In genomic region chr9:73063621-73064290, GRCm38 (mm10) we compare ENCODE assay signal across 9 mouse cellular contexts. TPM values are rescaled to one million over a fixed set of nuclear protein-coding genes. Genes with fewer than 3 reads are reported as not detected.
DNase-seq lines count a peak whose midpoint lies in the region; ATAC-seq lines count a peak whose summit lies in the region.
"Had no signal": no experiment of that assay in that cellular context is flagged by ENCODE, and none has a peak within 500 bp of the region (broad histone marks: within the 10 kb centered on the region; RNA-seq: fewer than 3 reads in every experiment).

No protein-coding gene starts in this region.

- peak overlapping the region; percentile 37; the same call in 1 of the 2 replicates for H3K4me2 ChIP-seq in hindbrain, embryonic 16.5 days (ENCODE audit: low read length)
- peak overlapping the region; percentile 37 for H3K4me2 ChIP-seq in midbrain, embryonic 13.5 days (replicated peaks)

- no peak for ATAC-seq in hindbrain, embryonic 16.5 days
- no peak for ATAC-seq in midbrain, embryonic 13.5 days
- ATAC-seq in frontal cortex, adult (ENCODE audit: low TSS enrichment): no peak

- H3K9ac ChIP-seq in hindbrain, embryonic 16.5 days (ENCODE audit: low read depth, low read length): peak overlapping the region; percentile 31; the same call in 1 of the 2 replicates
- no peak overlapping the region for H3K9ac ChIP-seq in midbrain, embryonic 13.5 days (replicated peaks)

- H3K9me3 ChIP-seq in hindbrain, embryonic 16.5 days (ENCODE audit: control insufficient read depth, low read length): no peaks in the 10 kb centered on the region
- no peaks in the 10 kb centered on the region for H3K9me3 ChIP-seq in midbrain, embryonic 13.5 days

- peak; percentile 35 to 38 for DNase-seq in cerebellum, postnatal 10 days
- no peak for DNase-seq in cerebellum, postnatal 25 days
- DNase-seq in adrenal gland, postnatal 14 days: peak; percentile 55
- no peak for DNase-seq in T-cell, adult 2 months (ENCODE audit: low spot score)
- DNase-seq in gastrocnemius, adult 8-10 months (ENCODE audit: low spot score in 2 of 2): no peak
- DNase-seq: heart, adult 2 months had no signal

- H3K36me3 ChIP-seq in hindbrain, embryonic 16.5 days (ENCODE audit: control insufficient read depth, insufficient read depth, low read length): no peaks in the 10 kb centered on the region
- no peaks in the 10 kb centered on the region for H3K36me3 ChIP-seq in midbrain, embryonic 13.5 days

- 36% methylated on average over 15 of the region's 15 CpGs for WGBS in hindbrain, embryonic 16.5 days
- WGBS in midbrain, embryonic 13.5 days: 37% methylated on average over 15 of the region's 15 CpGs

- H3K27me3 ChIP-seq in hindbrain, embryonic 16.5 days (replicated peaks; ENCODE audit: control insufficient read depth, insufficient read depth, low read length): no peaks in the 10 kb centered on the region
- no peaks in the 10 kb centered on the region for H3K27me3 ChIP-seq in midbrain, embryonic 13.5 days

- H3K4me1 ChIP-seq in hindbrain, embryonic 16.5 days (ENCODE audit: control insufficient read depth, insufficient read depth, low read depth, low read length): peaks cover 4% of the 10 kb centered on the region
- H3K4me1 ChIP-seq in midbrain, embryonic 13.5 days (replicated peaks): peaks cover 19% of the 10 kb centered on the region

- H3K27ac ChIP-seq in hindbrain, embryonic 16.5 days (ENCODE audit: low read depth, low read length): no peak overlapping the region
- H3K27ac ChIP-seq in midbrain, embryonic 13.5 days: no peak overlapping the region
- H3K27ac ChIP-seq: heart, adult 2 months had no signal

- H3K4me3 ChIP-seq in hindbrain, embryonic 16.5 days (ENCODE audit: low read length): no peak overlapping the region
- no peak overlapping the region for H3K4me3 ChIP-seq in midbrain, embryonic 13.5 days (replicated peaks)
- H3K4me3 ChIP-seq: heart, adult 2 months had no signal

RNA-seq across cellular contexts. Expression of gene Rab27a, which starts 19.1 kb away (rescaled TPM):
- 27.4 and 28.0 TPM in 2 replicates for total RNA-seq in adrenal gland, postnatal 14 days (2021)
- 3.8 and 4.6 TPM in 2 replicates for polyA plus RNA-seq in hindbrain, embryonic 16.5 days (2015; fragmentation: Nextera tagmentation; extraction: Ambion mirVana)
- polyA plus RNA-seq in midbrain, embryonic 13.5 days (2015; fragmentation: Nextera tagmentation; extraction: Ambion mirVana): 0.94 and 1.5 TPM in 2 replicates
- total RNA-seq in gastrocnemius, adult 8-10 months (2022): 1 to 10 TPM in 3 of 4 experiments, under 1 TPM in 1; 0.46 to 2.0 (median 1.3) TPM

RNA-seq across cellular contexts. Expression of gene Pigb, which starts 23.6 kb away (rescaled TPM):
- total RNA-seq in adrenal gland, postnatal 14 days (2021): 10.6 and 12.1 TPM in 2 replicates
- 14.6 and 17.3 TPM in 2 replicates for polyA plus RNA-seq in hindbrain, embryonic 16.5 days (2015; fragmentation: Nextera tagmentation; extraction: Ambion mirVana)
- polyA plus RNA-seq in midbrain, embryonic 13.5 days (2015; fragmentation: Nextera tagmentation; extraction: Ambion mirVana): 10.3 and 11.5 TPM in 2 replicates
- 1 to 10 TPM; 3.7 to 4.6 (median 4.2) TPM for total RNA-seq in gastrocnemius, adult 8-10 months (2022)

RNA-seq across cellular contexts. Expression of gene Khdc3, which starts 37.9 kb away (rescaled TPM):
- 0.19 and 1.1 TPM in 2 replicates for total RNA-seq in adrenal gland, postnatal 14 days (2021)
- polyA plus RNA-seq in hindbrain, embryonic 16.5 days (2015; fragmentation: Nextera tagmentation; extraction: Ambion mirVana): 0.12 and 0.24 TPM in 2 replicates
- polyA plus RNA-seq in midbrain, embryonic 13.5 days (2015; fragmentation: Nextera tagmentation; extraction: Ambion mirVana): 0.12 TPM in 1 of 2 replicates, not detected in the other
- not detected for total RNA-seq in gastrocnemius, adult 8-10 months (2022)
- total RNA-seq: heart, adult 2 months had no signal
- polyA plus RNA-seq: heart, adult 2 months had no signal

RNA-seq across cellular contexts. Expression of gene Gm20509, which starts 38.5 kb away (rescaled TPM):
- not detected in 2 replicates for total RNA-seq in adrenal gland, postnatal 14 days (2021)
- polyA plus RNA-seq in hindbrain, embryonic 16.5 days (2015; fragmentation: Nextera tagmentation; extraction: Ambion mirVana): not detected in 2 replicates
- not detected in 2 replicates for polyA plus RNA-seq in midbrain, embryonic 13.5 days (2015; fragmentation: Nextera tagmentation; extraction: Ambion mirVana)
- not detected for total RNA-seq in gastrocnemius, adult 8-10 months (2022)
- total RNA-seq: heart, adult 2 months had no signal
- polyA plus RNA-seq: heart, adult 2 months had no signal

RNA-seq across cellular contexts. Expression of gene Rsl24d1, which starts 49.5 kb away (rescaled TPM):
- 59.3 and 64.6 TPM in 2 replicates for total RNA-seq in adrenal gland, postnatal 14 days (2021)
- 93.9 and 98.9 TPM in 2 replicates for polyA plus RNA-seq in hindbrain, embryonic 16.5 days (2015; fragmentation: Nextera tagmentation; extraction: Ambion mirVana)
- 120 and 123 TPM in 2 replicates for polyA plus RNA-seq in midbrain, embryonic 13.5 days (2015; fragmentation: Nextera tagmentation; extraction: Ambion mirVana)
- 10 to 100 TPM; 36.7 to 45.4 (median 41.7) TPM for total RNA-seq in gastrocnemius, adult 8-10 months (2022)

Comparison
In these comparisons a context has a peak if more than half of its experiments do, and no peak if none do; other contexts are left out.
1. DNase-seq: peak in cerebellum, postnatal 10 days (2 of 2) and adrenal gland, postnatal 14 days (single experiment); none in cerebellum, postnatal 25 days (0 of 2), T-cell, adult 2 months (single experiment) and gastrocnemius, adult 8-10 months (0 of 2).